Mouse (Mus musculus): ENCODE results near the gene Eif4enif1.

GRCm38 (mm10) chr11:3278351-3278750, 76.2 kb downstream of the Eif4enif1 start:
- TF ChIP-seq CTCF (IDR thresholded peaks at IDR 0.05; ENCODE audit: extremely low read depth, insufficient read depth, low read length) (no peak), POLR2A (IDR thresholded peaks at IDR 0.05; ENCODE audit: extremely low read depth, insufficient read depth, low read length) (no peak)

Data from cortical plate, adult 2 months (tissue).